Mouse (Mus musculus): ENCODE data around the gene Csnk1g2.

Gene Csnk1g2

GRCm38 (mm10) chr10:80683647-80684046 lies 61.0 kb downstream of the Csnk1g2 start:
- no peak for DNase-seq

GRCm38 (mm10) chr10:80684214-80684613 lies 61.6 kb downstream of the Csnk1g2 start:
- peak; percentile 78 for DNase-seq

- DNase-seq, result no peak
These were observed 62.3 kb downstream of the Csnk1g2 start for GRCm38 (mm10) chr10:80684984-80685383.

- DNase-seq, result no peak
These were observed 64.0 kb downstream of the Csnk1g2 start for GRCm38 (mm10) chr10:80686617-80687016.

GRCm38 (mm10) chr10:80687850-80688249 lies 65.2 kb downstream of the Csnk1g2 start:
- peak; percentile 75 for DNase-seq

All from kidney, adult 11 months (tissue).